Mouse (Mus musculus) CD8-positive naive resting alpha-beta T cell, adult 57 days (primary cell): ENCODE data around the gene Nexn. TPM values are rescaled to one million over a fixed set of nuclear protein-coding genes. Genes with fewer than 3 reads are reported as not detected.

Source experiments
- total RNA-seq: library from RNA; stranded (reverse); gene quantifications from one replicate; pipeline ENCODE4 v1.2.4, GENCODE M21; 2023

Gene Nexn
- not detected for total RNA-seq

GRCm38 (mm10) chr3:152266036-152266421 lies at the start of gene Nexn:
Gene Nexn, minus strand, starts transcription at chr3:152266350.

GRCm38 (mm10) chr3:152209967-152210634 lies 56.0 kb downstream of the Nexn start, which contains the start of the genes Dnajb4 and Fubp1:
Gene Dnajb4, minus strand, starts transcription at chr3:152210302.
Gene Fubp1, plus strand, starts transcription at chr3:152210422.

Other genes starting within 250 kb of the Nexn start
- gene Gipc2, start 100.1 kb downstream of the Nexn start, total RNA-seq: 0.52 TPM
- 54.6 TPM for gene Dnajb4, start 56.0 kb downstream of the Nexn start, total RNA-seq
- 238 TPM for gene Fubp1, start 55.9 kb downstream of the Nexn start, total RNA-seq
- 31.4 TPM for gene Miga1, start 74.1 kb upstream of the Nexn start, total RNA-seq
- gene Usp33, start 80.1 kb upstream of the Nexn start, total RNA-seq: 59.3 TPM
- 68.2 TPM for gene Zzz3, start 129.1 kb upstream of the Nexn start, total RNA-seq